Mouse (Mus musculus): ENCODE results near the gene Rps6ka1.

GRCm38 (mm10) chr4:133820166-133820565 lies 67.4 kb downstream of the Rps6ka1 start:
- TF ChIP-seq USF1 (IDR thresholded peaks at IDR 0.05; ENCODE audit: low read depth) (no peak), POLR2A (IDR thresholded peaks at IDR 0.05; ENCODE audit: insufficient read length, low read depth) (no peak), MYOD1 (IDR thresholded peaks at IDR 0.05; ENCODE audit: control insufficient read depth in 1 of 3, insufficient read length in 2 of 3, low read depth in 2 of 3) (no peak), CEBPB (IDR thresholded peaks at IDR 0.05; ENCODE audit: insufficient read depth, poor library complexity, severe bottlenecking) (no peak), MAX (IDR thresholded peaks at IDR 0.05; ENCODE audit: low read depth) (no peak), POLR2AphosphoS2 (IDR thresholded peaks at IDR 0.05; ENCODE audit: insufficient read length, low read depth) (no peak), MYOG (IDR thresholded peaks at IDR 0.05; ENCODE audit: control insufficient read depth in 1 of 3, insufficient read depth in 1 of 3, insufficient read length in 2 of 3, low read depth in 2 of 3) (no peak), TCF12 (IDR thresholded peaks at IDR 0.05; ENCODE audit: insufficient read depth, poor library complexity, severe bottlenecking) (no peak)
